Mouse (Mus musculus) midbrain, embryonic 12.5 days (tissue): ENCODE measurements at regions not wholly inside any gene's neighbourhood (a gene's known extent, or its start where the extent isn't known, plus 50 kb on each side); places are given as distances from the start of the nearest gene placed in this dataset.

Experiments used
- ATAC-seq: fragments of 200-750 bp; cut with Nextera tagmentation; 2 replicates; pipeline ENCODE4 v1.8.0; 2017; ENCODE audit warnings: low read depth, moderate TSS enrichment, moderate library complexity; ENCODE audit not compliant: low FRiP score
- H3K27ac ChIP-seq: fragments of 300-500 bp; sonication (generic); replicated peaks from 2 replicates; pipeline ENCODE4 v1.5.1; 2016; ENCODE audit warnings: mild to moderate bottlenecking
- H3K27me3 ChIP-seq: fragments of 300-500 bp; sonication (generic); 2 replicates; pipeline ENCODE4 v1.6.1; 2016; ENCODE audit warnings: mild to moderate bottlenecking
- H3K36me3 ChIP-seq: fragments of 300-500 bp; sonication (generic); 2 replicates; pipeline ENCODE4 v1.6.1; 2016
- H3K4me1 ChIP-seq: fragments of 300-500 bp; sonication (generic); 2 replicates; pipeline ENCODE4 v1.6.1; 2016
- H3K4me2 ChIP-seq: fragments of 300-500 bp; sonication (generic); replicated peaks from 2 replicates; pipeline ENCODE4 v1.6.1; 2016; ENCODE audit warnings: mild to moderate bottlenecking, moderate library complexity
- H3K4me3 ChIP-seq: fragments of 300-500 bp; sonication (generic); 2 replicates; pipeline ENCODE4 v1.5.1; 2016; ENCODE audit warnings: mild to moderate bottlenecking
- H3K9ac ChIP-seq: fragments of 300-500 bp; sonication (generic); replicated peaks from 2 replicates; pipeline ENCODE4 v1.6.1; 2016; ENCODE audit warnings: mild to moderate bottlenecking, moderate library complexity
- H3K9me3 ChIP-seq: fragments of 300-500 bp; sonication (generic); 2 replicates; pipeline ENCODE4 v1.6.1; 2016; ENCODE audit warnings: mild to moderate bottlenecking
- WGBS: fragments of 180-500 bp; shearing (Covaris S2); methylation state at CpG from one replicate; pipeline ENCODE4 v1.1.7; 2016; 5-methylcytosine and 5-hydroxymethylcytosine counted together

- no peak overlapping the region for H3K4me3 ChIP-seq
- 0 out of 2 replicates have a peak, but pooled peaks have one; percentile 11 for ATAC-seq
- no peaks in the 10 kb centered on the region for H3K9me3 ChIP-seq
- H3K27me3 ChIP-seq: peaks cover 26% of the 10 kb centered on the region
- no peaks in the 10 kb centered on the region for H3K36me3 ChIP-seq
- no peak overlapping the region for H3K9ac ChIP-seq
- no peak overlapping the region for H3K4me2 ChIP-seq
- 43% methylated on average over 4 of the region's 4 CpGs for WGBS
- H3K27ac ChIP-seq: no peak overlapping the region
- peaks cover 11% of the 10 kb centered on the region; the same call in 1 of the 2 replicates for H3K4me1 ChIP-seq
Measured at GRCm38 (mm10) chr11:19761694-19761976, 162.5 kb upstream of the Spred2 start.

DNA sequence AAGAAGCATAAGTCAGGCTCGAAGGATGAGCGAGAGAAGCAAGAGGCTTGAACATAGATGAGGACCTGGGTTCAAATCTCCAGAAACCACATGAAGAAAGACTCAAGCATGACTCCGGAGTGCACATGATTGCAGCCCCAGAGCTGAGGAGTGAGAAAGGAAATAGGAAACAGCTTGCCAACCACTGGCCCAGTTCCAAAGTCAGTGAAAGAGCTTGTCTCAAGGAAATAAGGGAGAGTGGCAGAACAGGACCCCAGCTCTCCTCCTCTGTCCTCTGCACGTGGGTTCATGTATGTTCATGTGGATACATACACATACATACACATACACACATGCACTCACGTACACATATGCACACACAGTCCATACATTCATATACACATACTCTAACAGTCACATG, 156.9 kb upstream of the Spred2 start:
- Histone ChIP-seq H3K4me1 (peaks cover 9% of the 10 kb centered on the region; the same call in 1 of the 2 replicates), H3K4me3 (no peak overlapping the region), H3K9ac (no peak overlapping the region), H3K9me3 (no peaks in the 10 kb centered on the region), H3K4me2 (no peak overlapping the region), H3K27me3 (peaks cover under 1% of the 10 kb centered on the region; the same call in 1 of the 2 replicates), H3K27ac (no peak overlapping the region), H3K36me3 (no peaks in the 10 kb centered on the region)
- 93% methylated on average over 5 of the region's 5 CpGs for WGBS
- no peak for ATAC-seq

DNA sequence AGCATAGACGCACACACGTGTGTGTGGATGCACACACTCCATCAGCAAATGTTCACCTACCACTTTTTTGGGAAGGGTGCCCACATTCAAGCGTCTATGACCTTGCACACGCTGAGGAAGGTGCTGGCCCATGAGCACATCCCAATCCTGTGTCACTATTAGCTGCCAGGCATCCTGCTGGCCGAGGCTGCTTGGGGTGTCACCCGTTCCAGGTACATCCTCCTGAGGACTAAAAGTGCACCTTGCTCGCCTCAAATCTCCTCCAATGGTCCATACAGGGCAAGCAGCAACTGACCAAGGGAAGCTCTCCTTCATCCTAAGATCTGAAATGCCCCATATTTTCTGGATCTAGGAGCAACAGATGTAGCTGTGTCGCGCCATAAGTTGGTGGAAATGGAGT, 156.3 kb upstream of the Spred2 start:
- Histone ChIP-seq H3K27me3 (no peaks in the 10 kb centered on the region), H3K4me3 (no peak overlapping the region), H3K9me3 (no peaks in the 10 kb centered on the region), H3K4me2 (no peak overlapping the region), H3K9ac (no peak overlapping the region), H3K27ac (no peak overlapping the region), H3K4me1 (peaks cover 9% of the 10 kb centered on the region; the same call in 1 of the 2 replicates), H3K36me3 (no peaks in the 10 kb centered on the region)
- ATAC-seq: no peak
- WGBS: 93% methylated on average over 9 of the region's 9 CpGs

DNA sequence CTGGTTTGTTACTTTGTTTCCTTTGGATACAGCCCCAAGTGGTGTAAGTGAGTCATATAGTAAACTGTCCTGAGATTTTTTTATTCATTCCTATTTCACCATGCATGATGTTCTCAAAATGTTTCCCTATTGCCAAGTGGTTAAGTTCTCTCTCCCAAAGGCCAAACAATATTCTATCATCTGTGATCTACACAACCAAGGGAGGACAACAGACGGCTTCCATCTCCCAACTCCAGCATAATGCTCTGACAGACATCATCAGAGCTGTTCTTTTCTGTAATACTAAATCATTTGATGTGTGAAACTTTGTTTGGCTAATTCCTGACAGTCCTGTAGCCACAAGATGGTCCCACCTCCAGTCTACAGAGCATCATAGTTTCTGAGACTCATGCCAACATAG, 155.2 kb upstream of the Spred2 start:
- H3K9me3 ChIP-seq: no peaks in the 10 kb centered on the region
- no peak for ATAC-seq
- H3K4me3 ChIP-seq: no peak overlapping the region
- H3K4me1 ChIP-seq: peaks cover 9% of the 10 kb centered on the region; the same call in 1 of the 2 replicates
- no peaks in the 10 kb centered on the region for H3K27me3 ChIP-seq
- no peak overlapping the region for H3K27ac ChIP-seq
- H3K36me3 ChIP-seq: no peaks in the 10 kb centered on the region
- no peak overlapping the region for H3K4me2 ChIP-seq
- 90% methylated on average over 1 of the region's 1 CpGs for WGBS
- H3K9ac ChIP-seq: no peak overlapping the region

DNA sequence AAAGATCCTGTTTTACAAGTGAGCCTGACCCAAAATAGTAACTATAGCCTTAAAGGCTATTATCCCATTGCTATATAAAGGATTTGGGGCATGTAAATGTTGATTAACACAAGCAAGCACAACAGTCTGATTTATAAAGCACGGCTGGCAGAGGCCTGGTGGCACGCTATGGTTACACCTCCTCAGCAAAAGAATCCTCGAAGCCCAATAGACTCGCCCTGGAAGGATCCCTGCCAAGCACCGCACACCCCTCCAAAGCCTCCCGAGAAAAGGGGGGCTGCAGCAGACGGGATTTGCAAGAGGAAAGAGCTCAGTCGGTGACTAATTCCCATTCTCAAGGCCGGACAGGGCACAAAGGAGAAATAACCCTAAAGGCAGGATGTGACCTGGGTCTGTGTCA, 150.2 kb upstream of the Spred2 start:
- Histone ChIP-seq H3K9me3 (no peaks in the 10 kb centered on the region), H3K36me3 (no peaks in the 10 kb centered on the region), H3K9ac (no peak overlapping the region), H3K4me1 (0 out of 2 replicates have a peak, but pooled peaks cover 3% of the 10 kb centered on the region), H3K27me3 (no peaks in the 10 kb centered on the region), H3K4me3 (no peak overlapping the region), H3K27ac (no peak overlapping the region), H3K4me2 (no peak overlapping the region)
- WGBS: 12% methylated on average over 9 of the region's 9 CpGs
- no peak for ATAC-seq

GRCm38 (mm10) chr11:19775741-19776140, 148.4 kb upstream of the Spred2 start:
- Histone ChIP-seq H3K9me3 (no peaks in the 10 kb centered on the region), H3K4me1 (0 out of 2 replicates have a peak, but pooled peaks cover 3% of the 10 kb centered on the region), H3K9ac (no peak overlapping the region), H3K27me3 (0 out of 2 replicates have a peak, but pooled peaks cover 6% of the 10 kb centered on the region), H3K4me3 (no peak overlapping the region), H3K27ac (no peak overlapping the region), H3K4me2 (no peak overlapping the region), H3K36me3 (no peaks in the 10 kb centered on the region)
- WGBS: 90% methylated on average over 4 of the region's 4 CpGs
- no peak for ATAC-seq

GRCm38 (mm10) chr11:19776473-19777200, 147.5 kb upstream of the Spred2 start:
- no peak overlapping the region for H3K4me2 ChIP-seq
- H3K4me1 ChIP-seq: 0 out of 2 replicates have a peak, but pooled peaks cover 3% of the 10 kb centered on the region
- ATAC-seq: no peak
- H3K36me3 ChIP-seq: no peaks in the 10 kb centered on the region
- no peaks in the 10 kb centered on the region for H3K9me3 ChIP-seq
- no peak overlapping the region for H3K4me3 ChIP-seq
- no peak overlapping the region for H3K27ac ChIP-seq
- H3K27me3 ChIP-seq: 0 out of 2 replicates have a peak, but pooled peaks cover 6% of the 10 kb centered on the region
- 69% methylated on average over 9 of the region's 9 CpGs for WGBS
- H3K9ac ChIP-seq: no peak overlapping the region

DNA sequence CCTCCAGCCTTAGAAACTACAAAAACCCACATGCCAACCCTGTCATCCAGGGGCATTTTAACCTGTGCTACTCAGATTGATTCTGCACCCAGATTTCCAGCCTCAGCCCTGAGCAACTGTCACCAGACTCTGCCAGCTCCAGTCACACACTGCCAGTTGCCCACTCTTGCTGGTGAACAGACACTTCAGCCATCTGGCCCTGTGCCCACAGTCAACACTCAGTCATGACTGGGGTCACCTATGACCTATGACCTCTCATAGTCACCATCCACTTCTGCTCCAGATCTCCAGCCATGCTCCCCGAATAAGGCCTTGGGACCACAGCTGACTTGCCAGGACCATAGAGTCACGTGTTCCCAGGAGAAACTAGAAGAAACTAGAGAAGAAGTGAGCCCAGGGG, 146.0 kb upstream of the Spred2 start:
- Histone ChIP-seq H3K4me3 (no peak overlapping the region), H3K36me3 (no peaks in the 10 kb centered on the region), H3K4me2 (no peak overlapping the region), H3K9ac (no peak overlapping the region), H3K9me3 (no peaks in the 10 kb centered on the region), H3K4me1 (0 out of 2 replicates have a peak, but pooled peaks cover 3% of the 10 kb centered on the region), H3K27ac (no peak overlapping the region), H3K27me3 (0 out of 2 replicates have a peak, but pooled peaks cover 6% of the 10 kb centered on the region)
- ATAC-seq: no peak
- 93% methylated on average over 2 of the region's 2 CpGs for WGBS

DNA sequence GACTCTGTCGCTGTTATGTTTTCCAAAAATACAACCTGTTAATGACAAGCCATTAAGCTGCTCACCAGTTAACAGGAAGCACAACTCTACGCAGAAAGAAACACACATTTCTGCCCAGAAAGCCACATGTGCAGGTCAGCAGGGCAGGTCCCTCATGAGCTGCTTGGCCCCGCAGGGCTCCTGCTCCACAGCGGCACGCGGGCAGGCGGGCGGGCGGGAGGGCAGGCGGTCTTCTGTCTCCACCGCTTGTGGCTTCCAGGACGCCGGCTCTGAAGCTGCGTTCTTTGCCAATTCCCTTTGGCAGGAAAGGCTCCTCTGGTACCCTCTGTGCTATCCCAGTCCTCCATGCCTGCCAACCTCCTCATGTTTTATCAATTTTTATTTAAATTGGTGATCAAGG, 139.1 kb upstream of the Spred2 start:
- ATAC-seq: no peak
- no peaks in the 10 kb centered on the region for H3K27me3 ChIP-seq
- H3K4me1 ChIP-seq: no peaks in the 10 kb centered on the region
- H3K4me3 ChIP-seq: no peak overlapping the region
- no peak overlapping the region for H3K4me2 ChIP-seq
- no peaks in the 10 kb centered on the region for H3K36me3 ChIP-seq
- no peaks in the 10 kb centered on the region for H3K9me3 ChIP-seq
- no peak overlapping the region for H3K27ac ChIP-seq
- WGBS: 80% methylated on average over 14 of the region's 14 CpGs
- H3K9ac ChIP-seq: no peak overlapping the region

DNA sequence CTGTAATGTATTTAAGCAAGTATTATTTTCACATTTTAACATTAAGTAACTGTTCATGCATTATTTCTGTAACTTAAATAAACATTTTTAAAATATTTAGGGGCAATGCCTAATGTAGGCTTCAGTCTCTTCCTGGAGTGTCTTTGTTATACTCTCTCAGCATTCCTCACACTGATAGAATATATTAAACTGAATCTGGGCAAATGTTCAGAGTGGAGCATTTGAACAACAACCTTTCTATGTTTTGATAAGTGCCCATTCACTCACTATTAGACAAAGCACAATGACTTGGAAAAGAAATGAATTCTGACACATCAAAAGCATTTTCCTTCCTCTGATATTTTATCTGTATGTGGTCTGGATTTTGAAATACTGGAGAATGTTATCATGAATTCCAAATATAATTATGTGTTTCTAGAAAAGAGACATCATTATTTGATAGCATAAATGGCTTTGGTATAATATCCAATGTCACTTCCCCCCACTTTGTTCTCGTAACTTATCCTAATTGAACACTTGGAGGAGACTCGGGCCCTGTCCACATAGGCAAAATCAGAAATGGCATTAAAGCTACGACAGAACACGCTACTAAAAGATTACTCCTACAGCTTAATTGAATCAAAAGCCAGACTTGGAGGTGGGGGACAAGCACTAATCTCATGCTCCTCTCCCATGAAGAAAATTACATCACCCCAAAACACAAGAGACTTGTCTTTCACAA, 127.1 kb upstream of the Spred2 start:
- Histone ChIP-seq H3K4me3 (no peak overlapping the region), H3K9me3 (no peaks in the 10 kb centered on the region), H3K27ac (no peak overlapping the region), H3K4me2 (no peak overlapping the region), H3K4me1 (no peaks in the 10 kb centered on the region), H3K9ac (no peak overlapping the region), H3K36me3 (no peaks in the 10 kb centered on the region), H3K27me3 (no peaks in the 10 kb centered on the region)
- WGBS: 78% methylated on average over 4 of the region's 4 CpGs
- no peak for ATAC-seq

- H3K9me3 ChIP-seq: no peaks in the 10 kb centered on the region
- H3K4me3 ChIP-seq: no peak overlapping the region
- ATAC-seq: no peak
- no peak overlapping the region for H3K9ac ChIP-seq
- WGBS: 91% methylated on average over 7 of the region's 7 CpGs
- H3K36me3 ChIP-seq: no peaks in the 10 kb centered on the region
- H3K4me1 ChIP-seq: 0 out of 2 replicates have a peak, but pooled peaks cover 13% of the 10 kb centered on the region
- H3K27me3 ChIP-seq: no peaks in the 10 kb centered on the region
- no peak overlapping the region for H3K4me2 ChIP-seq
- H3K27ac ChIP-seq: no peak overlapping the region
Measured at GRCm38 (mm10) chr11:19809359-19809758, 114.8 kb upstream of the Spred2 start.

DNA sequence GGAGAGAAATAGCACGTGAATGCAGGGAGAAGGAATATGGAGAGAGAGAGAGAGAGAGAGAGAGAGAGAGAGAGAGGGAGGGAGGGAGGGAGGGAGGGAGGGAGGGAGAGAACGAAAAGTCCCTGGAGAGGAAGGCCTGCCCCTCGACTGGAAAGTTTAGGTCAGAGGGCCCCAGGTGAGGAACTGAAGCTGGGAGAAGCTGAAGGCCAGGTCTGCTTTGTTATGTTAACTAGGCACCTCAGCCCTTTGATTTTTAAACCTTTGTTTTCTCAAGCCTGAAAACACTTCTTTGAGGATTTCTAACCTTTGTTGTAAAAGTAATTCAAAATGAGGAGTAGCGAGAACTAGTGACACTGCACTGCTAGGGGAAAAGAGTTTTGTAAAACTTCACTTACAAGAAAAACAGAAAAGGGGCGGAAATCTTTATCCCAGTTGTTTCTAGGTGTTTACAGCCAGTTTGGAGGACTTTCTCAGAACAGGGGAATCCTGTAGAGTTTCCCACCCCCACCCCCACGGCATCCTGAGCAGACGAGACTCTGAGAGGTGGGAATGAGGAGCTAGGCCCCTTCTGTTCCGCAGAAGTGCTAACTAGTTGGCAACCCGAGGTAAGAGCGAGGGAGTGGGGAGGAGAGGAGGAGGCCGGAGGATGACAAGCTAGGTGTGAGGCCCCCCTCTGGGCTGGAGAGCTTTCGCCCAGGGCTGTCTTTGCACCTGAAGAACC, 112.7 kb upstream of the Spred2 start:
- no peak for ATAC-seq
- Histone ChIP-seq H3K4me3 (no peak overlapping the region), H3K9ac (no peak overlapping the region), H3K36me3 (no peaks in the 10 kb centered on the region), H3K9me3 (no peaks in the 10 kb centered on the region), H3K27ac (no peak overlapping the region), H3K27me3 (no peaks in the 10 kb centered on the region), H3K4me1 (0 out of 2 replicates have a peak, but pooled peaks cover 13% of the 10 kb centered on the region), H3K4me2 (peak overlapping the region; percentile 25; the same call in 1 of the 2 replicates)
- WGBS: 15% methylated on average over 10 of the region's 12 CpGs
